Mouse (Mus musculus): ENCODE measurements around the gene Crybb1.

DNA sequence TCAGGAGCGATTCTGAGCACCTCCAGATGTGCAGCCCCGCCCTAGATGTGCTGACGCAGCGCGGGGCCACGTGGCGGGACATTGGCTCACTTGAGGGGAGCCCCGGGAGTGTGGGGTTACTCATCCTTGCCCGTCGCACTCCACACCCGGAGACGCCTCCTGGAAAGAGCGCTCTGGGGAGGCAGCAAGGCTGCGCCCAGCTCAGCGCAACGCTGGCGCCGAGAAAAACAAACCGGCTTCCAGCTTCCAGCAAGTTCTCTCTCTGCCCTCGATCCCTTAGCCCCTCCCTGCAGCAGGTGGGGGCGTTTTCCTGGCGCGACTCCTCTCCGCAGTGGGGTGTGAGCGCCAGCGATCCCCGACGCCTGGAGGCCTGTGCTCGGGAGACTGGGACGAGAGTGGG is 28.3 kb upstream of the Crybb1 start:
- no peak for TF ChIP-seq CTCF (IDR thresholded peaks at IDR 0.05; ENCODE audit: extremely low read depth, insufficient read depth, insufficient read length, insufficient replicate concordance)
- TF ChIP-seq POLR2A (IDR thresholded peaks at IDR 0.05; ENCODE audit: low read depth, low read length), result no peak
